In the genomic region with DNA sequence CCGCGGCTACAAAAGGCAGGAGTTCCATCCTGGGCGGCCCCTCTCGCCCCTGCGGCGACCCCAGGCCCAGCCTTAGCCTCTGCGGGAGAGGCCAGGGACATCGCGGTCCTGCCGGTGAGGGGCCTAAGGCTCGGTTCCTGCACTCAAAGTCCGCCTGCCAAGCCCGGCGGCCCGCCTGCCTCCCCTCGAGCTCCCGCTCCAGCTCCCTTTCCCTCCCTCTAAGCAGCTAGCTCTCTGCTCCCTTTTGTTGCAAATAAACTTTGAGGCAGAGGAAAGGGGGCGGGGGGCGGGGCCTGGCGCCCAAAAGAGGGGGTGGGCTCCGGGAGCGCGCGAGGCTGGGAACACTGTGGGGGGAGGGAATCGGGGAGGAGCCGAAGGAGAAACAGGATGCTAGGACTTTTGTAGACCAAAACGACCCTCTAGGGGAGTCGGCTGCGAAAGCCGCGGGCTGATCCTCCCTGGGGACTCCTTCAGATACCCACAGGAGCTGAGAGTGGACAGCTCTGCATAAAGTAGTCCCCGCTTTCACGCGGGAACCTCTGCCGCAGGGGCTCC, we compare ENCODE assay signal across 8 mouse cellular contexts. TPM values are rescaled to one million over a fixed set of nuclear protein-coding genes. Genes with fewer than 3 reads are reported as not detected.
DNase-seq lines count a peak whose midpoint lies in the region; ATAC-seq and TF ChIP-seq lines count a peak whose summit lies in the region.

Arhgef17 (minus strand) TSS at position 182 of the 555 bp plus-strand sequence.

- peak; percentile 31 to 40 for DNase-seq in B cell, adult 2 months
- DNase-seq in ES-E14 (ENCODE audit: low read depth, low spot score): peak; percentile 88
- DNase-seq in layer of hippocampus, postnatal 10 days (ENCODE audit: low spot score in 2 of 2): peak in 1 of 2 experiments; percentile 64
- peak; percentile 80 to 88 for DNase-seq in lung, postnatal 4 days
- peak; percentile 82 for DNase-seq in testis, postnatal 10 days (ENCODE audit: low spot score)
- DNase-seq in cerebellum, postnatal 36 days: no peak

- H3K9me3 ChIP-seq in ES-E14 (ENCODE audit: control insufficient read depth, insufficient read depth, low read depth, low read length): no peaks in the 10 kb centered on the region
- no peaks in the 10 kb centered on the region for H3K9me3 ChIP-seq in embryonic facial prominence, embryonic 12.5 days
- no peaks in the 10 kb centered on the region for H3K9me3 ChIP-seq in heart, embryonic 12.5 days (replicated peaks)

- no peaks in the 10 kb centered on the region for H3K27me3 ChIP-seq in embryonic facial prominence, embryonic 12.5 days
- H3K27me3 ChIP-seq in heart, embryonic 12.5 days (replicated peaks): peaks cover 5% of the 10 kb centered on the region; the same call in 1 of the 2 replicates

- peak within 1 kb of the TSS; percentile 80 for H3K9ac ChIP-seq in ES-E14 (ENCODE audit: insufficient read depth, low read depth, low read length, poor library complexity, severe bottlenecking)
- H3K9ac ChIP-seq in embryonic facial prominence, embryonic 12.5 days: peak within 1 kb of the TSS; percentile 96
- H3K9ac ChIP-seq in heart, embryonic 12.5 days: peak within 1 kb of the TSS; percentile 91

- under 1% methylated on average over 34 of the region's 35 CpGs for WGBS in embryonic facial prominence, embryonic 12.5 days
- WGBS in heart, embryonic 12.5 days: 0% methylated on average over 35 of the region's 35 CpGs

- H3K4me1 ChIP-seq in ES-E14 (ENCODE audit: control insufficient read depth in 2 of 2, insufficient read depth in 2 of 2, low read length in 2 of 2, poor library complexity in 1 of 2): peaks cover 5 to 22% of the 10 kb centered on the region in 2 experiments; a peak in 3 of 4 replicates
- H3K4me1 ChIP-seq in embryonic facial prominence, embryonic 12.5 days: peaks cover 37% of the 10 kb centered on the region
- H3K4me1 ChIP-seq in heart, embryonic 12.5 days (replicated peaks): peaks cover 41% of the 10 kb centered on the region

- H3K27ac ChIP-seq in ES-E14 (ENCODE audit: insufficient read depth, low read depth, low read length, poor library complexity, severe bottlenecking): peak within 1 kb of the TSS; percentile 85
- peak within 1 kb of the TSS; percentile 100 for H3K27ac ChIP-seq in embryonic facial prominence, embryonic 12.5 days
- peak within 1 kb of the TSS; percentile 99 for H3K27ac ChIP-seq in heart, embryonic 12.5 days (ENCODE audit: poor library complexity, severe bottlenecking)

- H3K36me3 ChIP-seq in ES-E14 (ENCODE audit: control insufficient read depth, insufficient read depth, low read length, poor library complexity, severe bottlenecking): peaks cover 20% of the 10 kb centered on the region; the same call in 1 of the 2 replicates
- H3K36me3 ChIP-seq in embryonic facial prominence, embryonic 12.5 days: 0 out of 2 replicates have a peak, but pooled peaks cover 3% of the 10 kb centered on the region
- H3K36me3 ChIP-seq in heart, embryonic 12.5 days: 0 out of 2 replicates have a peak, but pooled peaks cover 4% of the 10 kb centered on the region

- peak within 1 kb of the TSS; percentile 100 for H3K4me2 ChIP-seq in embryonic facial prominence, embryonic 12.5 days (replicated peaks)
- H3K4me2 ChIP-seq in heart, embryonic 12.5 days: peak within 1 kb of the TSS; percentile 95

- in situ Hi-C loops in ES-E14 (cut with MboI; ENCODE audit: low sequenced_read_pairs in 2 of 2, unreplicated experiment in 2 of 2): no loop called here

- peak; percentile 80 for ATAC-seq in embryonic facial prominence, embryonic 12.5 days (ENCODE audit: insufficient number of reproducible peaks, insufficient read depth, low FRiP score, low TSS enrichment)
- ATAC-seq in heart, embryonic 12.5 days (ENCODE audit: insufficient number of reproducible peaks, low FRiP score): peak; percentile 70

- peak within 1 kb of the TSS; percentile 76 to 96 for H3K4me3 ChIP-seq in ES-E14 (ENCODE audit: insufficient read depth in 1 of 2, low read depth in 1 of 2, low read length in 2 of 2, poor library complexity in 1 of 2, severe bottlenecking in 1 of 2)
- peak within 1 kb of the TSS; percentile 88 for H3K4me3 ChIP-seq in embryonic facial prominence, embryonic 12.5 days
- H3K4me3 ChIP-seq in heart, embryonic 12.5 days: peak within 1 kb of the TSS; percentile 72

TF ChIP-seq in ES-E14, 5 proteins besides CTCF, POLR2A, EP300 and RAD21:
- TF ChIP-seq ZC3H11A (IDR thresholded peaks at IDR 0.05; ENCODE audit: borderline replicate concordance, low read depth, low read length) (no peak), ZNF384 (IDR thresholded peaks at IDR 0.05; ENCODE audit: low read depth, low read length) (no peak)

RNA-seq across cellular contexts. Expression of gene Arhgef17, which starts in this region (rescaled TPM):
- 21.8 and 23.2 TPM in 2 replicates for total RNA-seq in ES-E14 (2012; rRNA removed)
- 11.0 and 11.1 TPM in 2 replicates for polyA plus RNA-seq in embryonic facial prominence, embryonic 12.5 days (2016; fragmentation: Nextera tagmentation; extraction: Ambion mirVana)
- polyA plus RNA-seq in heart, embryonic 12.5 days (2016; fragmentation: Nextera tagmentation; extraction: Ambion mirVana): 8.7 and 10.6 TPM in 2 replicates
- 10 to 100 TPM; 76.5 to 81.6 TPM for total RNA-seq in layer of hippocampus, postnatal 10 days (2021)

Comparison
In these comparisons a context has a peak if more than half of its experiments do, and no peak if none do; other contexts are left out.
1. DNase-seq: peak in B cell, adult 2 months (2 of 2), ES-E14 (single experiment), lung, postnatal 4 days (2 of 2) and testis, postnatal 10 days (single experiment); none in cerebellum, postnatal 36 days (0 of 2).
2. Peak in every context shown above with its lines, with median percentiles within 50 percentile points of each other: H3K27ac ChIP-seq, H3K4me3 ChIP-seq and H3K9ac ChIP-seq.